Mouse (Mus musculus) bone marrow macrophage, adult 2 months (primary cell): Measurements from ENCODE around the gene Frmd4b. TPM values are rescaled to one million over a fixed set of nuclear protein-coding genes. Genes with fewer than 3 reads are reported as not detected.

Experiments used
- H3K27ac ChIP-seq: 2 replicates; pipeline ENCODE4 v1.5.1; 2012; ENCODE audit warnings: low read depth, low read length; ENCODE audit not compliant: insufficient read depth
- H3K4me1 ChIP-seq: 2 replicates; pipeline ENCODE4 v1.6.1; 2012; ENCODE audit warnings: low read length; ENCODE audit not compliant: control insufficient read depth, insufficient read depth
- H3K4me3 ChIP-seq: 2 replicates; pipeline ENCODE4 v1.5.1; 2012; ENCODE audit warnings: mild to moderate bottlenecking, low read length, moderate library complexity; ENCODE audit not compliant: insufficient read depth
- CTCF ChIP-seq: IDR thresholded peaks from 2 replicates; pipeline ENCODE4 v1.5.1; 2012; ENCODE audit warnings: low read depth, mild to moderate bottlenecking, low read length, moderate library complexity
- POLR2A ChIP-seq: IDR thresholded peaks from 2 replicates; pipeline ENCODE4 v1.6.1; 2012; ENCODE audit warnings: mild to moderate bottlenecking, low read depth, low read length, borderline replicate concordance
- polyA plus RNA-seq: library from polyadenylated mRNA; stranded (reverse); fragments of >200 nt; gene quantifications from 2 replicates; pipeline ENCODE4 v1.2.4, GENCODE M21; 2012; ENCODE audit not compliant: missing spikeins, insufficient read depth, insufficient read length

Frmd4b gene
- polyA plus RNA-seq = 115 and 116 TPM in 2 replicates

GRCm38 (mm10) chr6:97617266-97617743 lies at the start of gene Frmd4b:
Frmd4b (minus strand) TSS chr6:97617541.
- H3K4me3 ChIP-seq = no peak within 1 kb of the TSS
- H3K27ac ChIP-seq = no peak within 1 kb of the TSS
- TF ChIP-seq POLR2A = no peak
- no peak for TF ChIP-seq CTCF
- H3K4me1 ChIP-seq = no peaks in the 10 kb centered on the region

GRCm38 (mm10) chr6:97666417-97666816 lies 49.1 kb upstream of the Frmd4b start:
- Histone ChIP-seq H3K4me3 (no peak overlapping the region), H3K27ac (no peak overlapping the region), H3K4me1 (no peaks in the 10 kb centered on the region)
- TF ChIP-seq CTCF = no peak
- TF ChIP-seq POLR2A = no peak

GRCm38 (mm10) chr6:97658921-97659320 lies 41.6 kb upstream of the Frmd4b start:
- TF ChIP-seq CTCF (no peak), POLR2A (no peak)
- H3K4me3 ChIP-seq = no peak overlapping the region
- no peaks in the 10 kb centered on the region for H3K4me1 ChIP-seq
- H3K27ac ChIP-seq = no peak overlapping the region

GRCm38 (mm10) chr6:97655986-97656385 lies 38.6 kb upstream of the Frmd4b start:
- Histone ChIP-seq H3K4me1 (no peaks in the 10 kb centered on the region), H3K27ac (no peak overlapping the region), H3K4me3 (no peak overlapping the region)
- TF ChIP-seq POLR2A (no peak), CTCF (no peak)

- no peak overlapping the region for H3K27ac ChIP-seq
- H3K4me1 ChIP-seq = no peaks in the 10 kb centered on the region
- TF ChIP-seq CTCF (no peak), POLR2A (no peak)
- no peak overlapping the region for H3K4me3 ChIP-seq
Measured at GRCm38 (mm10) chr6:97647501-97647900, 30.2 kb upstream of the Frmd4b start.

GRCm38 (mm10) chr6:97623330-97623729 lies 6.0 kb upstream of the Frmd4b start:
- no peak overlapping the region for H3K4me3 ChIP-seq

GRCm38 (mm10) chr6:97622236-97622635 lies 4.9 kb upstream of the Frmd4b start:
- Histone ChIP-seq H3K4me1 (no peaks in the 10 kb centered on the region), H3K4me3 (no peak overlapping the region)
- TF ChIP-seq POLR2A (no peak), CTCF (no peak)

More at GRCm38 (mm10) chr6:97623330-97623729, 6.0 kb upstream of the Frmd4b start:
- Histone ChIP-seq H3K4me1 (no peaks in the 10 kb centered on the region), H3K27ac (no peak overlapping the region)
- TF ChIP-seq CTCF (no peak), POLR2A (no peak)

GRCm38 (mm10) chr6:97617774-97618173 lies 433 bp upstream of the Frmd4b start:
- TF ChIP-seq POLR2A = no peak
- TF ChIP-seq CTCF = no peak
- Histone ChIP-seq H3K4me3 (no peak overlapping the region), H3K4me1 (no peaks in the 10 kb centered on the region), H3K27ac (no peak overlapping the region)

More at GRCm38 (mm10) chr6:97622236-97622635, 4.9 kb upstream of the Frmd4b start:
- no peak overlapping the region for H3K27ac ChIP-seq

GRCm38 (mm10) chr6:97616658-97617265 lies 579 bp downstream of the Frmd4b start:
- H3K27ac ChIP-seq = no peak overlapping the region
- H3K4me1 ChIP-seq = no peaks in the 10 kb centered on the region
- H3K4me3 ChIP-seq = no peak overlapping the region
- TF ChIP-seq POLR2A = no peak

GRCm38 (mm10) chr6:97615901-97616461 lies 1.4 kb downstream of the Frmd4b start:
- H3K4me3 ChIP-seq = no peak overlapping the region
- H3K27ac ChIP-seq = no peak overlapping the region
- no peak for TF ChIP-seq POLR2A
- TF ChIP-seq CTCF = no peak
- H3K4me1 ChIP-seq = no peaks in the 10 kb centered on the region

- no peaks in the 10 kb centered on the region for H3K4me1 ChIP-seq
- no peak overlapping the region for H3K27ac ChIP-seq
- TF ChIP-seq CTCF = no peak
- TF ChIP-seq POLR2A = no peak
- no peak overlapping the region for H3K4me3 ChIP-seq
Measured at GRCm38 (mm10) chr6:97614179-97614578, 3.2 kb downstream of the Frmd4b start.
